Mouse (Mus musculus) CH12.LX (cell line): Measurements from ENCODE around the gene Gm5483. TPM values are rescaled to one million over a fixed set of nuclear protein-coding genes. Genes with fewer than 3 reads are reported as not detected.
A peak's percentile ranks its signal among the peaks of the same experiment; 100 is the strongest.
"Not testable (repeated sequence)": the region's sequence is repeated elsewhere in the genome, so short reads cannot be mapped to it uniquely, and the experiment has no call there.

Experiments
- DNase-seq: peaks from one replicate; pipeline ENCODE4 v3.0.0-alpha.2; 2013; ENCODE audit errors: extremely low read depth
- H3K27ac ChIP-seq: 2 replicates; pipeline ENCODE4 v1.5.1; 2012; ENCODE audit warnings: low read depth, mild to moderate bottlenecking, control low read depth, moderate library complexity; ENCODE audit not compliant: insufficient read depth
- H3K27me3 ChIP-seq: replicated peaks from 2 replicates; pipeline ENCODE3; 2012; ENCODE audit warnings: inconsistent platforms
- H3K36me3 ChIP-seq, 2 experiments: replicated peaks in 1 of 2; 2 replicates each; pipeline versions ENCODE3 to v1.6.1; 2012; ENCODE audit warnings: inconsistent platforms in 1 of 2, low read length in 1 of 2, mild to moderate bottlenecking in 1 of 2, mixed read lengths in 1 of 2, moderate library complexity in 1 of 2; ENCODE audit not compliant: control insufficient read depth in 1 of 2, insufficient read depth in 1 of 2
- H3K4me1 ChIP-seq, 2 experiments: 2 replicates each; pipeline ENCODE4 v1.6.1; 2012; ENCODE audit warnings: inconsistent platforms in 1 of 2, moderate library complexity in 1 of 2; ENCODE audit not compliant: insufficient read depth in 2 of 2, control insufficient read depth in 1 of 2
- H3K4me2 ChIP-seq: 2 replicates; pipeline ENCODE4 v1.6.1; 2012; ENCODE audit warnings: low read depth, mild to moderate bottlenecking, control low read depth; ENCODE audit not compliant: poor library complexity, insufficient read depth, severe bottlenecking
- H3K4me3 ChIP-seq, 3 experiments: fragments of 150-350 bp in 1 of 3; sonication (generic) in 1 of 3; replicated peaks in 1 of 3; 2 replicates each; pipeline versions ENCODE3 to v1.5.1; 2011 to 2012; ENCODE audit warnings: low read depth in 2 of 3, low read length in 2 of 3, mild to moderate bottlenecking in 2 of 3, moderate library complexity in 2 of 3, control low read depth in 1 of 3, improper control_type of control experiment in 1 of 3, inconsistent platforms in 1 of 3, mixed read lengths in 1 of 3; ENCODE audit not compliant: poor library complexity in 1 of 3
- H3K79me2 ChIP-seq: replicated peaks from 2 replicates; pipeline ENCODE4 v1.6.1; 2012; ENCODE audit warnings: mild to moderate bottlenecking, moderate library complexity; ENCODE audit not compliant: control insufficient read depth, poor library complexity, insufficient read depth, severe bottlenecking; ENCODE audit errors: extremely low read depth
- H3K9ac ChIP-seq: 2 replicates; pipeline ENCODE4 v1.6.1; 2012; ENCODE audit warnings: low read depth, mild to moderate bottlenecking, control low read depth, moderate library complexity; ENCODE audit not compliant: insufficient read depth
- H3K9me3 ChIP-seq: replicated peaks from 2 replicates; pipeline ENCODE3; 2012; ENCODE audit warnings: low read length, inconsistent platforms, mixed read lengths
- CHD1 ChIP-seq: IDR thresholded peaks from 2 replicates; pipeline ENCODE4 v1.6.1; 2012; ENCODE audit warnings: low read depth, low read length, improper control_type of control experiment, inconsistent platforms
- CHD2 ChIP-seq: IDR thresholded peaks from 2 replicates; pipeline ENCODE4 v1.6.1; 2011; ENCODE audit warnings: low read length, improper control_type of control experiment
- ELF1 ChIP-seq: IDR thresholded peaks from 2 replicates; pipeline ENCODE4 v1.6.1; 2014; ENCODE audit warnings: low read depth, mild to moderate bottlenecking, inconsistent platforms, low read length, improper control_type of control experiment
- IRF4 ChIP-seq: IDR thresholded peaks from 2 replicates; pipeline ENCODE4 v1.6.1; 2014; ENCODE audit warnings: low read depth, mild to moderate bottlenecking, inconsistent platforms, low read length, improper control_type of control experiment
- JUND ChIP-seq: conservative IDR thresholded peaks from 2 replicates; pipeline ENCODE4 v1.6.1; 2011; ENCODE audit warnings: low read depth, low read length, improper control_type of control experiment
- NRF1 ChIP-seq: IDR thresholded peaks from 2 replicates; pipeline ENCODE4 v1.6.1; 2014; ENCODE audit warnings: low read depth, mild to moderate bottlenecking, inconsistent platforms, low read length, improper control_type of control experiment, moderate library complexity
- PAX5 ChIP-seq: IDR thresholded peaks from 2 replicates; pipeline ENCODE4 v1.6.1; 2012; ENCODE audit warnings: low read length, inconsistent platforms, mixed read lengths
- RAD21 ChIP-seq: IDR thresholded peaks from 2 replicates; pipeline ENCODE4 v1.6.1; 2011; ENCODE audit warnings: low read depth, mild to moderate bottlenecking, low read length, improper control_type of control experiment, moderate library complexity
- UBTF ChIP-seq: IDR thresholded peaks from 2 replicates; pipeline ENCODE4 v1.6.1; 2012; ENCODE audit warnings: low read depth, mild to moderate bottlenecking, inconsistent platforms, low read length, improper control_type of control experiment, moderate library complexity
- ZNF384 ChIP-seq: IDR thresholded peaks from 2 replicates; pipeline ENCODE4 v1.6.1; 2012; ENCODE audit warnings: low read depth, low read length, improper control_type of control experiment, inconsistent platforms
- dilution Hi-C: fragments of 300-500 bp; cut with MboI; formaldehyde crosslinking; loops from 2 replicates; pipeline ENCODE4 v1.14.3; 2020; ENCODE audit warnings: low sequenced_read_pairs; ENCODE audit not compliant: extremely low pct_unique_long_range_greater_than_20kb, extremely low pct_ligation_motif_present
- in situ Hi-C: fragments of 300-500 bp; cut with MboI; formaldehyde crosslinking; loops from 3 replicates; pipeline ENCODE4 v1.14.3; 2019; ENCODE audit warnings: low sequenced_read_pairs, low pct_ligation_motif_present, low pct_unique_long_range_greater_than_20kb, mixed read lengths
- polyA plus RNA-seq: library from polyadenylated mRNA; unstranded; fragments of >175 nt; gene quantifications from 2 replicates; pipeline ENCODE4 v1.2.1, GENCODE M21; 2012; ENCODE audit warnings: low read depth; ENCODE audit not compliant: insufficient read length
- total RNA-seq, 2 experiments: library from RNA; depleted of rRNA; stranded (reverse); fragments of 300-350 nt in 1 of 2; fragments of >200 nt in 1 of 2; gene quantifications; 2 replicates each; pipeline ENCODE4 v1.2.3; 2012 to 2014

Gene Gm5483
- total RNA-seq (2012; rRNA removed) (not detected in 2 replicates), total RNA-seq (2014; rRNA removed) (1.0 TPM in 1 of 2 replicates, not detected in the other), polyA plus RNA-seq (0.29 and 0.47 TPM in 2 replicates)

DNA sequence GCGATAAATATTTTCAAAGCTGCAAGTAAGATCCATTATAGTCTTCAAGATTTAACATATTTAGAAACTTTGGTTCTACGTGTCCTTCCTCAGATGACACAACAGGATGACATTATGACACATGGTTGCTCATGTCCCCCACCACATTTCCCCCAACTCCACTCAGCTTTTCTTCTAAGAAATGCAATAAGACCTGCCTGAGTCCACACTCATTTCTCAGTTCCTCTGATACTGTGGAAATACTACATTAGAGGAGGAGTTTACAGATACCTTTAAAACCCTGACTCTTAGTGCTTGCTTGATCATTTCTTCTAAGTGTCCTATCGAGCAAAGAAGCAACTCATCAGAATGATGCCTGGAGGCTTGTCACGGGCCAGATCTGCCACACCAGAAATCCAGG lies at the start of gene Gm5483:
Gene Gm5483 (plus strand): TSS at position 301 of the 400 bp plus-strand sequence.
- H3K9me3 ChIP-seq, in situ Hi-C loops, dilution Hi-C loops, H3K4me1 ChIP-seq, H3K79me2 ChIP-seq, H3K27me3 ChIP-seq, H3K4me3 ChIP-seq, H3K36me3 ChIP-seq, H3K4me2 ChIP-seq, H3K9ac ChIP-seq, H3K27ac ChIP-seq: not testable (repeated sequence)
- DNase-seq: peak; percentile 6

DNA sequence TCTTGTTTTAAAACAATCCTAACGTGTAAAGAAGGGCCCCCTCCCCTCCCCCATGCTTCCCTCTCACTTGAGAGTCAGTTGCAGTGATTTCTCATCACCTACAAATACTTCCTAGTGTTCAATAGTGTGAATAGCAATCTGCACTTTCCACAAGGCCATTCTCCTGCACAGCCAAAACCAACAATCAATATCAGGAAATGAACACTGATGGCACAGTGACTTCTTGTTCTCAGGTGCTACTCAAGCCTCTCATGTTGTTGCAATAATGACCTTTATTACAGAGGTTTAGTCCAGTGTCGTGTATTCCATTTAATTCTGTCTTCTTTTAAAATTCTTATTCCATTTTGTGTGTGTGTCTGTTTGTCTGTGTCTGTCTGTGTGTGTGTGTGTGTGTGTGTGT lies 45.8 kb upstream of the Gm5483 start:
- Histone ChIP-seq H3K9me3 (no peaks in the 10 kb centered on the region), H3K4me3 (no peak overlapping the region), H3K36me3 (no peaks in the 10 kb centered on the region), H3K27ac (no peak overlapping the region), H3K9ac (no peak overlapping the region), H3K4me1 (no peaks in the 10 kb centered on the region), H3K79me2 (no peaks in the 10 kb centered on the region), H3K27me3 (no peaks in the 10 kb centered on the region), H3K4me2 (no peak overlapping the region)
- in situ Hi-C loops (no loop called here), dilution Hi-C loops (no loop called here)
- DNase-seq: no peak
- TF ChIP-seq NRF1: no peak
- TF ChIP-seq ZNF384: no peak
- no peak for TF ChIP-seq UBTF
- no peak for TF ChIP-seq JUND
- TF ChIP-seq RAD21: no peak

DNA sequence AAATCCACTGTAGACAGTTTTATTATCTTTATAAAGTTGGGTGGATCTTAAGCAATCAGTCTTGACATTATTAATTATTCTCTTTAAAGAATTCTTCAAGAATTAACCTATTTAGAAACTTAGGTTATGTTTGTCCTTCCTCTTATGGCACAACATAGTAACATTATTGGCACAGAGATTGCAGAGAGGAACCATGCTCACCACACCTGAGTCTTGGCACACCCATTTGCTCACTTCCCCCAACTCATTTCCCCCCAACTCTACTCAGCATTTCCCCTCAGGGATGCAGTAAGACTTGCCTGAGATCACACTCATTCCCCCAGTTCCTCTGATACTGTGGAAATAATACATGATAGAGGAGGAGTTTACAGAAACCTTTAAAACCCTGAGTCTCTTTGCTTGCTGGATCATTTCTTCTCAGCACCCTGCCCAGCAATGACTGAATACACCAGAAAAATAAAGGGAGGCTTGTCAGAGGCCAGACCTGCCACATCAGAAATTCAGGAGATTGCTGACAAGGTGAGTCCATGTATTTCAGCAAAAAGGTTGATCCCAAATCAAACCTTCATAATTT lies 27.5 kb upstream of the Gm5483 start, which contains the start of gene Stfa2l1:
Gene Stfa2l1 (plus strand): TSS at position 410 of the 574 bp plus-strand sequence.
- dilution Hi-C loops (no loop called here), in situ Hi-C loops (no loop called here)
- H3K4me2 ChIP-seq: no peak within 1 kb of the TSS
- H3K4me1 ChIP-seq: no peaks in the 10 kb centered on the region
- no peak within 1 kb of the TSS for H3K4me3 ChIP-seq
- no peaks in the 10 kb centered on the region for H3K79me2 ChIP-seq
- no peaks in the 10 kb centered on the region for H3K27me3 ChIP-seq
- H3K27ac ChIP-seq: no peak within 1 kb of the TSS
- H3K36me3 ChIP-seq: no peaks in the 10 kb centered on the region
- no peaks in the 10 kb centered on the region for H3K9me3 ChIP-seq
- TF ChIP-seq ELF1 (no peak), CHD1 (no peak), JUND (no peak), PAX5 (no peak), IRF4 (no peak), CHD2 (no peak)
- no peak for DNase-seq
- no peak within 1 kb of the TSS for H3K9ac ChIP-seq

DNA sequence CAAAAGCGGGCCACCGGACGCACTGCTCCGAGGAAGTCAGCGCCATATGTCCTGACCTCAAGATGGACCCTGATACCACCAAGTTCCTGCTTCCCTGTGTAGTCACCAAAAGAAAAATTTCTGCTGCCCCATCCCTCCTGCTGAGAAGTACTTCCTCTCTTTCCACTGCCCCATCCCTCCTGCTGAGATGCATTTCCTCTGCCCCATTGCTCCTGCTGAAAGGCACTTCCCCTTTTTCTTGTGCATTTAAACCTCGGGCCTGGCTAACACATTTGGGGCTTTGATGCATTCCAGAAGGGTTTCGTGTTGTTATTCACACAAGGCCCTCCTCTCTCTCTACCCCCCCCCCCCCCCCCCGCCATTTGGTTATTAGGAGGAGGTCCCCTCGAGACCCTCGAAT lies 16.2 kb upstream of the Gm5483 start:
- in situ Hi-C loops, H3K27me3 ChIP-seq, H3K4me1 ChIP-seq, H3K27ac ChIP-seq, H3K4me3 ChIP-seq, H3K36me3 ChIP-seq, H3K4me2 ChIP-seq, dilution Hi-C loops, H3K9ac ChIP-seq, H3K79me2 ChIP-seq, H3K9me3 ChIP-seq, DNase-seq: not testable (repeated sequence)
